Mouse (Mus musculus) thymus, adult 2 months (tissue): ENCODE measurements around the gene R3hdm4.

Experiments
- CTCF ChIP-seq: fragments of 200-500 bp; IDR thresholded peaks from 2 replicates; pipeline ENCODE4 v1.5.1; 2012; ENCODE audit warnings: mild to moderate bottlenecking, control low read depth, low read length, moderate library complexity, borderline replicate concordance; ENCODE audit not compliant: control insufficient read depth, poor library complexity, insufficient read depth; ENCODE audit errors: extremely low read depth
- POLR2A ChIP-seq: fragments of 200-500 bp; IDR thresholded peaks from 2 replicates; pipeline ENCODE4 v1.6.1; 2012; ENCODE audit warnings: mild to moderate bottlenecking, low read length, control low read depth, moderate library complexity; ENCODE audit not compliant: control insufficient read depth, poor library complexity, insufficient read depth; ENCODE audit errors: extremely low read depth

DNA sequence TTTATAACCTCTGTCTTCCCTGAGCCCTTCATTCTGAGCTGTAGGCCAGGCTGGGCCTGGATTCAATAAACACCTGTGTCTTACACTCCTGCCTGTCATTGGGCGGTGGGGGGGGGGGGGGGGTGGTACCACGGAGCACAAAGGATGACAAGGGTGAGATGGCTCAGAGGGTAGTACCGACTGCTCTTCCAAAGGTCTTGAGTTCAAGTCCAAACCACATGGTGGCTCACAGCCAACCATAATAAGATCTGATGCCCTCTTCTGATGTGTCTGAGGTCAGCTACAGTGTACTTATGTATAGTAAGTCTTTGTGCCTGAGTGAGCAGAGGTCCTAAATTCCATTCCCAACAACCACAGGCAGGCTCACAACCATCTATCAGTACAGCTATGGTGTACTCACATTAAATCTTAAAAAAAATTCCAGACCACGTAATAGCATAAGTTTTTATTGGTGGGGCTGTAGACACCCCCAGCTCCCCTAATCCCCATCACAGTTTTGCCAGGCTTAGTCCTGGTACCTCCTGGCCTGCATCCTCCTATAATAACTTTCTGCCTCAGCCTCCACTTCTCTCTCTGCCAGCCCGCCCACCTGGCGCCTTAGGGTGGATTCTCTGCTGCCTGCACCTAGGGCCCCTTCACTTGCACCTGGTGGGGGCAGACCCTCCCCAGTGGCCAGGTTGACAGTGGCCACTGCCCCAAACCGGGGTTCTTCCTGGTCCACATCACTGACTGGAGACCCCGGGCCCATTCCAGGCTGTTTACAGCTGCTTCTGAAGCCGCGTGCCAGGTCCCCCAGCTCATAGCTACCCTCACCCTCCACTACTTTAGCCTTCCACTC lies 56.4 kb downstream of the R3hdm4 start:
- TF ChIP-seq CTCF (no peak), POLR2A (no peak)
